Mouse (Mus musculus) forebrain, embryonic 16.5 days (tissue): ENCODE results near the gene Faim2. TPM values are rescaled to one million over a fixed set of nuclear protein-coding genes. Genes with fewer than 3 reads are reported as not detected.

Experiments
- ATAC-seq: fragments of 200-750 bp; cut with Nextera tagmentation; 2 replicates; pipeline ENCODE4 v1.8.0; 2017; ENCODE audit warnings: mild to moderate bottlenecking, moderate library complexity
- H3K27ac ChIP-seq: fragments of 300-500 bp; sonication (generic); 2 replicates; pipeline ENCODE4 v1.5.1; 2014; ENCODE audit warnings: low read length, control low read depth
- H3K27me3 ChIP-seq: fragments of 300-500 bp; sonication (generic); replicated peaks from 2 replicates; pipeline ENCODE4 v1.6.1; 2014; ENCODE audit warnings: low read length; ENCODE audit not compliant: control insufficient read depth, insufficient read depth
- H3K36me3 ChIP-seq: fragments of 300-500 bp; sonication (generic); 2 replicates; pipeline ENCODE4 v1.6.1; 2014; ENCODE audit not compliant: control insufficient read depth, insufficient read depth
- H3K4me1 ChIP-seq: fragments of 300-500 bp; sonication (generic); replicated peaks from 2 replicates; pipeline ENCODE4 v1.6.1; 2014; ENCODE audit warnings: low read length; ENCODE audit not compliant: control insufficient read depth, insufficient read depth
- H3K4me2 ChIP-seq: fragments of 300-500 bp; sonication (generic); 2 replicates; pipeline ENCODE4 v1.6.1; 2014; ENCODE audit warnings: mild to moderate bottlenecking, low read length, control low read depth
- H3K4me3 ChIP-seq: fragments of 300-500 bp; sonication (generic); replicated peaks from 2 replicates; pipeline ENCODE4 v1.5.1; 2014; ENCODE audit warnings: mild to moderate bottlenecking, low read length, control low read depth
- H3K9ac ChIP-seq: fragments of 300-500 bp; sonication (generic); replicated peaks from 2 replicates; pipeline ENCODE4 v1.6.1; 2014; ENCODE audit warnings: low read depth, low read length, control low read depth
- H3K9me3 ChIP-seq: fragments of 300-500 bp; sonication (generic); 2 replicates; pipeline ENCODE4 v1.6.1; 2016; ENCODE audit warnings: low read length; ENCODE audit not compliant: control insufficient read depth
- WGBS: fragments of 180-500 bp; shearing (Covaris S2); extraction: QIAGEN DNeasy Blood & Tissue Kit; methylation state at CpG from one replicate; pipeline ENCODE4 v1.1.7; 2014; 5-methylcytosine and 5-hydroxymethylcytosine counted together
- polyA plus RNA-seq: library from polyadenylated mRNA; unstranded; fragments of >200 nt; fragmentation: Nextera tagmentation; extraction: Ambion mirVana; gene quantifications from 2 replicates; pipeline ENCODE4 v1.2.1, GENCODE M21; 2015

Faim2 gene
- polyA plus RNA-seq, 1 experiment from 2014 or later = 29.8 TPM

- 65% methylated on average over 8 of the region's 8 CpGs for WGBS
- Histone ChIP-seq H3K27ac (no peak overlapping the region), H3K9ac (no peak overlapping the region), H3K4me3 (no peak overlapping the region), H3K27me3 (no peaks in the 10 kb centered on the region), H3K9me3 (no peaks in the 10 kb centered on the region), H3K4me2 (no peak overlapping the region), H3K4me1 (no peaks in the 10 kb centered on the region), H3K36me3 (no peaks in the 10 kb centered on the region)
- no peak for ATAC-seq
These were observed 11.2 kb downstream of the Faim2 start for GRCm38 (mm10) chr15:99516715-99517114.

- H3K27ac ChIP-seq = no peak overlapping the region
- H3K4me3 ChIP-seq = no peak overlapping the region
- H3K9ac ChIP-seq = no peak overlapping the region
- no peaks in the 10 kb centered on the region for H3K27me3 ChIP-seq
- H3K36me3 ChIP-seq = no peaks in the 10 kb centered on the region
- no peaks in the 10 kb centered on the region for H3K9me3 ChIP-seq
- WGBS = 73% methylated on average over 15 of the region's 15 CpGs
- no peaks in the 10 kb centered on the region for H3K4me1 ChIP-seq
- H3K4me2 ChIP-seq = no peak overlapping the region
- no peak for ATAC-seq
These were observed 16.0 kb downstream of the Faim2 start for GRCm38 (mm10) chr15:99511797-99512525.

GRCm38 (mm10) chr15:99510621-99511020, 17.3 kb downstream of the Faim2 start:
- no peak overlapping the region for H3K4me2 ChIP-seq
- no peak for ATAC-seq
- H3K27ac ChIP-seq = no peak overlapping the region
- WGBS = 89% methylated on average over 3 of the region's 3 CpGs
- no peaks in the 10 kb centered on the region for H3K9me3 ChIP-seq
- H3K4me1 ChIP-seq = no peaks in the 10 kb centered on the region
- no peak overlapping the region for H3K4me3 ChIP-seq
- H3K9ac ChIP-seq = no peak overlapping the region
- no peaks in the 10 kb centered on the region for H3K36me3 ChIP-seq
- H3K27me3 ChIP-seq = no peaks in the 10 kb centered on the region

GRCm38 (mm10) chr15:99509840-99510239, 18.1 kb downstream of the Faim2 start:
- 87% methylated on average over 7 of the region's 7 CpGs for WGBS
- ATAC-seq = no peak
- Histone ChIP-seq H3K4me2 (no peak overlapping the region), H3K27me3 (no peaks in the 10 kb centered on the region), H3K4me1 (no peaks in the 10 kb centered on the region), H3K9me3 (no peaks in the 10 kb centered on the region), H3K36me3 (no peaks in the 10 kb centered on the region), H3K4me3 (no peak overlapping the region), H3K9ac (no peak overlapping the region), H3K27ac (no peak overlapping the region)

GRCm38 (mm10) chr15:99505324-99506095, 22.5 kb downstream of the Faim2 start:
- no peak for ATAC-seq
- Histone ChIP-seq H3K9ac (no peak overlapping the region), H3K36me3 (no peaks in the 10 kb centered on the region), H3K4me3 (no peak overlapping the region), H3K9me3 (no peaks in the 10 kb centered on the region), H3K4me1 (peaks cover 14% of the 10 kb centered on the region), H3K27ac (no peak overlapping the region), H3K4me2 (no peak overlapping the region), H3K27me3 (no peaks in the 10 kb centered on the region)
- WGBS = 82% methylated on average over 15 of the region's 15 CpGs

- Histone ChIP-seq H3K9ac (no peak overlapping the region), H3K27me3 (no peaks in the 10 kb centered on the region), H3K4me1 (peaks cover 14% of the 10 kb centered on the region), H3K4me2 (no peak overlapping the region), H3K27ac (no peak overlapping the region), H3K9me3 (no peaks in the 10 kb centered on the region), H3K4me3 (no peak overlapping the region), H3K36me3 (no peaks in the 10 kb centered on the region)
- no peak for ATAC-seq
- WGBS = 87% methylated on average over 5 of the region's 5 CpGs
These were observed 24.7 kb downstream of the Faim2 start for GRCm38 (mm10) chr15:99503256-99503655.

GRCm38 (mm10) chr15:99502311-99502831, 25.6 kb downstream of the Faim2 start:
- Histone ChIP-seq H3K27me3 (no peaks in the 10 kb centered on the region), H3K36me3 (no peaks in the 10 kb centered on the region), H3K4me3 (no peak overlapping the region), H3K9me3 (no peaks in the 10 kb centered on the region), H3K9ac (no peak overlapping the region), H3K4me2 (no peak overlapping the region), H3K27ac (peak overlapping the region; percentile 51), H3K4me1 (peaks cover 20% of the 10 kb centered on the region)
- WGBS = 56% methylated on average over 12 of the region's 12 CpGs
- ATAC-seq = peak; percentile 51

- H3K4me1 ChIP-seq = peaks cover 22% of the 10 kb centered on the region
- no peaks in the 10 kb centered on the region for H3K9me3 ChIP-seq
- peak overlapping the region; percentile 51 for H3K27ac ChIP-seq
- H3K4me2 ChIP-seq = no peak overlapping the region
- no peak overlapping the region for H3K4me3 ChIP-seq
- no peaks in the 10 kb centered on the region for H3K27me3 ChIP-seq
- ATAC-seq = peak; percentile 24
- H3K9ac ChIP-seq = no peak overlapping the region; the same call in 1 of the 2 replicates
- H3K36me3 ChIP-seq = no peaks in the 10 kb centered on the region
- 51% methylated on average over 20 of the region's 20 CpGs for WGBS
These were observed 26.4 kb downstream of the Faim2 start for GRCm38 (mm10) chr15:99501292-99502260.
